Mouse (Mus musculus) G1E (cell line): ENCODE results near the gene Cdh5. TPM values are rescaled to one million over a fixed set of nuclear protein-coding genes. Genes with fewer than 3 reads are reported as not detected.

Experiments
- ATAC-seq: 2 replicates; pipeline ENCODE4 v1.8.0; 2016; ENCODE audit warnings: mild to moderate bottlenecking; ENCODE audit not compliant: insufficient number of reproducible peaks, poor library complexity, low FRiP score, severe bottlenecking; ENCODE audit errors: extremely low read depth
- DNase-seq: peaks from one replicate; pipeline ENCODE4 v3.0.0; 2012; ENCODE audit warnings: low spot score
- H3K27me3 ChIP-seq: 2 replicates; pipeline ENCODE4 v1.6.1; 2012; ENCODE audit warnings: mild to moderate bottlenecking, low read length, inconsistent platforms; ENCODE audit not compliant: insufficient read depth
- H3K36me3 ChIP-seq: replicated peaks from 2 replicates; pipeline ENCODE3; 2012; ENCODE audit warnings: mild to moderate bottlenecking, inconsistent platforms
- H3K4me1 ChIP-seq: 2 replicates; pipeline ENCODE4 v1.6.1; 2012; ENCODE audit warnings: low read depth, low read length, inconsistent platforms, mixed read lengths; ENCODE audit not compliant: insufficient read depth
- H3K4me3 ChIP-seq: 2 replicates; pipeline ENCODE4 v1.5.1; 2012; ENCODE audit warnings: low read depth, mild to moderate bottlenecking, inconsistent platforms, low read length, moderate library complexity, mixed read lengths
- H3K9me3 ChIP-seq: replicated peaks from 2 replicates; pipeline ENCODE4 v1.6.1; 2012; ENCODE audit warnings: inconsistent platforms
- CTCF ChIP-seq: IDR thresholded peaks from 2 replicates; pipeline ENCODE4 v1.5.1; 2012; ENCODE audit warnings: low read depth, low read length, inconsistent platforms, mixed read lengths
- GATA1 ChIP-seq: IDR thresholded peaks from 2 replicates; pipeline ENCODE4 v1.6.1; 2012; ENCODE audit warnings: borderline replicate concordance, low read length, inconsistent platforms, mixed read lengths
- GATA2 ChIP-seq: IDR thresholded peaks from 2 replicates; pipeline ENCODE4 v1.6.1; 2012; ENCODE audit warnings: low read depth, low read length, inconsistent platforms, borderline replicate concordance
- POLR2AphosphoS5 ChIP-seq: IDR thresholded peaks from 2 replicates; pipeline ENCODE4 v1.6.1; 2012; ENCODE audit warnings: low read depth, low read length, inconsistent platforms; ENCODE audit not compliant: insufficient replicate concordance
- TAL1 ChIP-seq: conservative IDR thresholded peaks from 2 replicates; pipeline ENCODE4 v1.6.1; 2012; ENCODE audit warnings: low read depth, low read length, inconsistent platforms, mixed read lengths
- polyA plus RNA-seq: library from polyadenylated mRNA; stranded (reverse); fragments of >175 nt; gene quantifications from 2 replicates; pipeline ENCODE4 v1.2.3, GENCODE M21; 2012
- total RNA-seq, 2 experiments: library from RNA; stranded (forward) in 1 of 2; stranded (reverse) in 1 of 2; fragments of 200-1000 nt in 1 of 2; fragments of >200 nt in 1 of 2; fragmentation: Nextera tagmentation in 1 of 2; gene quantifications; 2 replicates each; pipeline ENCODE4 v1.2.3; 2014 to 2017

The Cdh5 gene
- total and polyA plus RNA-seq, 3 experiments = 0.05 TPM; not detected in 2

DNA sequence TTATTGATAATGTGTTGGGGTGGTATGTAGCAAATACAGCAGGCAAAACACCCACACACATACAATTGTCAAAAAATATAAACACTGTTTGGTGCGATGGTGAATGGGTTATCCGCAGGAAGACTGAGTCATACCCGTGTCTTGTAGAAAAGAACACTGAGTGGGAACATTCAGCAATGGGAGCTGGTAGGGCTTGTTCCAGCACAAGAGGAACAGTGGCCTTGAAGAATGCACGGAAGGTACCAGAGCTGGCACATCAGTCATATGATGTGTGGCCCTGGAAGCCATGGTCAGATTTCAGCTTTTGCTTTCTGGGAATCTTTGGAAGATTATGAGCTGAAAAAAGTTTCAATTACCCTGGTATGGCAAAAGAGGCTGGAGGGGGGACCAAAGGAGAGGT lies 85.4 kb downstream of the Cdh5 start:
- ATAC-seq (no peak), DNase-seq (no peak)
- Histone ChIP-seq H3K27me3 (no peaks in the 10 kb centered on the region), H3K36me3 (no peaks in the 10 kb centered on the region), H3K4me1 (no peaks in the 10 kb centered on the region), H3K9me3 (peaks cover 31% of the 10 kb centered on the region), H3K4me3 (no peak overlapping the region)
- TF ChIP-seq POLR2AphosphoS5 (no peak), TAL1 (no peak), CTCF (no peak), GATA1 (no peak), GATA2 (no peak)

DNA sequence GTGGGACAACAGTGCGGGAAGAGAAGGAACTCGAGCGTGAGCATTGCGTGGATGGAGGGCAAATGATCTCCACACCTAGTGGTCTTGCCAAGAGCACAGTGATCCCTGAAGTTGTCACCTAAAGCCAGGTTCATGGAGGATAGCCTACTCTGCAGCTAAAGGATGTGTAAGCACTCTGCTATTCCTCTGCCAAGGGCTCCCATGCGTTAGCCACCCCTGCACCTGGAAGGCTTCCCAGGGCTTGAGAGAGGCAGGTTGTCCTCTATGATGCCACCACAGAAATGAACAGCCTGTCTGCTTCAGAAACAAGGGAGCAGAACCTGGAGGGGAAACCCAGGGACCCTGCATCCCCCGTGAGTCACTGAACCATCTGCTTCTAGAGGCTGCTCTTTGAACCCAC lies 86.2 kb downstream of the Cdh5 start:
- H3K36me3 ChIP-seq = no peaks in the 10 kb centered on the region
- ATAC-seq = no peak
- TF ChIP-seq CTCF (no peak), TAL1 (no peak), POLR2AphosphoS5 (no peak), GATA1 (no peak), GATA2 (no peak)
- H3K4me3 ChIP-seq = no peak overlapping the region
- no peak for DNase-seq
- H3K27me3 ChIP-seq = no peaks in the 10 kb centered on the region
- peaks cover 25% of the 10 kb centered on the region for H3K9me3 ChIP-seq
- H3K4me1 ChIP-seq = no peaks in the 10 kb centered on the region

DNA sequence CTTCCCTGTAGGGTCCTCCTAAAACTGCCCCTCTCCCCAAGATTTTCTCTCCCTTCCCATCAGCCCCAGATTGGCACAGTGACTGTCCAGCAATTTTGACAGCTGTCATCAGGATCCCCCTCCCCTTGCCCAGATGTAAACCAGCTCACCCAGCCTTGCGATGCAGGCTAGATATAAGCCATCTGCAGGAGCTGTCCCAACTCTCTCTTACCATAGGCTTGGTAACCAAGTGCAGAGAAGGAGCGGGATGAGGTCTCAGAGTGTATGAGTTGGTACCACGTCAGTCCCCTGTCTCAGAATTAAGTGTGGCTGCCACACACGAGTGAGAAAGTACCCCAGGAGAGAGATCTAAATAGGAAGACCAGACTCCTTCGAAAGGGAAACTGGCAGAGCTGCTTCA lies 87.0 kb downstream of the Cdh5 start:
- H3K4me3 ChIP-seq = no peak overlapping the region
- H3K9me3 ChIP-seq = peaks cover 19% of the 10 kb centered on the region
- no peak for ATAC-seq
- no peaks in the 10 kb centered on the region for H3K4me1 ChIP-seq
- no peaks in the 10 kb centered on the region for H3K36me3 ChIP-seq
- TF ChIP-seq TAL1 = no peak
- TF ChIP-seq GATA2 = no peak
- no peak for TF ChIP-seq GATA1
- TF ChIP-seq CTCF = no peak
- no peak for TF ChIP-seq POLR2AphosphoS5
- H3K27me3 ChIP-seq = no peaks in the 10 kb centered on the region
- DNase-seq = no peak

DNA sequence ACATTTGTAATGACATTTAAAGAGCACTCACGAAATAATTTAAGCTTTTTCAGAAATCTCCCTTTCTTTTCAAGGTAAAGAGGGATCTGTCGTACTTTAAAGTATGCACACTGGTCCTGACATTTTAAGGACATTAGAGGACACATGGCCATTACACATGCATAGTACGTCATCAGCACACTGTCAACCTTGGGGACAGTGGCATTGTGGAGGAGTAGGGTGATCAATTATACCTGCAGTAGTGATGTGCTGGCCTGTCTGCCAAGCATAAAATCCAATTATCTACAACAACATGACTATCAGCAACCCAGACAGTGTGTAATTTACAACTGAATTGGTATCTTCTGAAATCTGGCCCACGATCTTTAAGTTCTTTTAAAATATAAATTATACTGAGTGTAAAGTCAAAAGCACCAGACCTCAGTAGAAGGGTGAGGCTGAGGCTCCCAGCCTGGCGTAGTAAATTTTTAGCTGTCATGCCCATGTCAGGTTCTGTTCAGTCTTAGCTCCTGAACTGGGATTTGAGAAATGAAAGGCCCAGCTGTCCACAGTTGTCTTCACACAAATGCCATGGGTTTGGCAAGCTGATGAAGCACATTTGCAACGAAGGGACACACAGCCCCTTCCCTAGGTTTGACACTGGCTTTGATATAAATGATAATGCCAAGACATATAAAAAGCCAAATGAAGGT lies 89.5 kb downstream of the Cdh5 start:
- no peaks in the 10 kb centered on the region for H3K36me3 ChIP-seq
- DNase-seq = no peak
- no peaks in the 10 kb centered on the region for H3K27me3 ChIP-seq
- TF ChIP-seq POLR2AphosphoS5 (no peak), GATA2 (no peak), TAL1 (no peak), CTCF (no peak), GATA1 (no peak)
- H3K4me3 ChIP-seq = no peak overlapping the region
- peaks cover 6% of the 10 kb centered on the region for H3K9me3 ChIP-seq
- no peak for ATAC-seq
- H3K4me1 ChIP-seq = no peaks in the 10 kb centered on the region

DNA sequence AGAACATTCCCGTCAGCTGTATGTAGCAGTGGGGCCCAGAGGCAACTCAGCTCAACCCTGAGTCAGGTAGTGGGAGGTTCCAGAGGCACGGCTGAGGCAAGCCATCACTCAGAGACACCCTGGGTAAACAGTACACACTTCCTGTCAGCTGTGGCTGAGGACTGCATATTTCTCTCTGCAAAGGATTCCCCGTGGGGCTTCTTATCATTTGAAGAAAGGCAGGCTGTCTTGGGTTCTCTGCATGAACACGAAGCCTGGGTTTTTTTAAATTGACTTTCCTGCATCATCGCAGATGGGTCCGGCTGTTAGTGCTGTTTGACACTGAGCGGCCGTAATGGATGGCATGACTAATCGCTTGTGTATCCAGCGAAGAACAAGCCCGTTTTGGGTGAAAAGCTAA lies 90.1 kb downstream of the Cdh5 start:
- Histone ChIP-seq H3K4me1 (no peaks in the 10 kb centered on the region), H3K9me3 (peaks cover 6% of the 10 kb centered on the region), H3K4me3 (no peak overlapping the region), H3K36me3 (no peaks in the 10 kb centered on the region), H3K27me3 (no peaks in the 10 kb centered on the region)
- no peak for TF ChIP-seq GATA1
- no peak for TF ChIP-seq GATA2
- TF ChIP-seq TAL1 = no peak
- no peak for TF ChIP-seq CTCF
- TF ChIP-seq POLR2AphosphoS5 = no peak
- ATAC-seq (no peak), DNase-seq (no peak)

Other genes with a start within 250 kb of the Cdh5 start
- gene Bean1, start 68.8 kb downstream of the Cdh5 start, total RNA-seq (2014; fragmentation: Nextera tagmentation) = not detected in 2 replicates
- not detected in 2 replicates for gene Bean1, start 68.8 kb downstream of the Cdh5 start, total RNA-seq (2017)
- not detected in 2 replicates for gene Bean1, start 68.8 kb downstream of the Cdh5 start, polyA plus RNA-seq
- gene Tk2, start 146.9 kb downstream of the Cdh5 start, total RNA-seq (2014; fragmentation: Nextera tagmentation) = 47.8 and 63.3 TPM in 2 replicates
- 47.0 and 50.4 TPM in 2 replicates for gene Tk2, start 146.9 kb downstream of the Cdh5 start, total RNA-seq (2017)
- 46.8 and 47.1 TPM in 2 replicates for gene Tk2, start 146.9 kb downstream of the Cdh5 start, polyA plus RNA-seq
- gene Cklf, start 149.2 kb downstream of the Cdh5 start, total RNA-seq (2014; fragmentation: Nextera tagmentation) = 27.3 and 54.0 TPM in 2 replicates
- gene Cklf, start 149.2 kb downstream of the Cdh5 start, total RNA-seq (2017) = 67.7 and 79.1 TPM in 2 replicates
- 2.6 and 5.2 TPM in 2 replicates for gene Cklf, start 149.2 kb downstream of the Cdh5 start, polyA plus RNA-seq
- gene Cmtm2a, start 191.6 kb downstream of the Cdh5 start, total RNA-seq (2014; fragmentation: Nextera tagmentation) = 1.7 TPM in 1 of 2 replicates, not detected in the other
- not detected in 2 replicates for gene Cmtm2a, start 191.6 kb downstream of the Cdh5 start, total RNA-seq (2017)
- gene Cmtm2a, start 191.6 kb downstream of the Cdh5 start, polyA plus RNA-seq = not detected in 2 replicates
- not detected in 2 replicates for gene Gm45711, start 208.5 kb downstream of the Cdh5 start, total RNA-seq (2014; fragmentation: Nextera tagmentation)
- gene Gm45711, start 208.5 kb downstream of the Cdh5 start, total RNA-seq (2017) = not detected in 2 replicates
- not detected in 2 replicates for gene Gm45711, start 208.5 kb downstream of the Cdh5 start, polyA plus RNA-seq
- gene Cmtm1, start 208.5 kb downstream of the Cdh5 start, total RNA-seq (2014; fragmentation: Nextera tagmentation) = not detected in 2 replicates
- 0.06 and 0.33 TPM in 2 replicates for gene Cmtm1, start 208.5 kb downstream of the Cdh5 start, total RNA-seq (2017)
- not detected in 2 replicates for gene Cmtm1, start 208.5 kb downstream of the Cdh5 start, polyA plus RNA-seq
- gene Gm11020, start 219.9 kb downstream of the Cdh5 start, total RNA-seq (2014; fragmentation: Nextera tagmentation) = not detected in 2 replicates
- not detected in 2 replicates for gene Gm11020, start 219.9 kb downstream of the Cdh5 start, total RNA-seq (2017)
- gene Gm11020, start 219.9 kb downstream of the Cdh5 start, polyA plus RNA-seq = not detected in 2 replicates
- not detected in 2 replicates for gene Cmtm2b, start 220.6 kb downstream of the Cdh5 start, total RNA-seq (2014; fragmentation: Nextera tagmentation)
- gene Cmtm2b, start 220.6 kb downstream of the Cdh5 start, total RNA-seq (2017) = not detected in 2 replicates
- gene Cmtm2b, start 220.6 kb downstream of the Cdh5 start, polyA plus RNA-seq = not detected in 2 replicates
- not detected in 2 replicates for gene Cmtm3, start 237.8 kb downstream of the Cdh5 start, total RNA-seq (2014; fragmentation: Nextera tagmentation)
- gene Cmtm3, start 237.8 kb downstream of the Cdh5 start, total RNA-seq (2017) = 0.58 and 1.3 TPM in 2 replicates
- gene Cmtm3, start 237.8 kb downstream of the Cdh5 start, polyA plus RNA-seq = 0.36 and 0.90 TPM in 2 replicates